8 mouse cellular contexts compared by ENCODE assay signal in genomic region chr6:90561234-90561781, GRCm38 (mm10). TPM values are rescaled to one million over a fixed set of nuclear protein-coding genes. Genes with fewer than 3 reads are reported as not detected.
A peak's percentile ranks its signal among the peaks of the same experiment; 100 is the strongest.
DNase-seq lines count a peak whose midpoint lies in the region; ATAC-seq and TF ChIP-seq lines count a peak whose summit lies in the region.
"Had no signal": no experiment of that assay in that cellular context is flagged by ENCODE, and none has a peak within 500 bp of the region (broad histone marks: within the 10 kb centered on the region; RNA-seq: fewer than 3 reads in every experiment).

No protein-coding gene starts in this region.

- H3K27ac ChIP-seq in ES-Bruce4 (ENCODE audit: insufficient read depth, low read length), result no peak overlapping the region
- H3K27ac ChIP-seq in midbrain, embryonic 12.5 days (replicated peaks), result peak overlapping the region; percentile 64
- H3K27ac ChIP-seq in limb, embryonic 10.5 days, result no peak overlapping the region

- peak; percentile 90 for TF ChIP-seq EP300 in ES-Bruce4 (IDR thresholded peaks at IDR 0.05; ENCODE audit: insufficient read depth, low read depth, low read length)

- H3K36me3 ChIP-seq in ES-Bruce4 (ENCODE audit: control insufficient read depth, insufficient read depth, low read length, poor library complexity, severe bottlenecking), result no peaks in the 10 kb centered on the region
- no peaks in the 10 kb centered on the region for H3K36me3 ChIP-seq in midbrain, embryonic 12.5 days
- H3K36me3 ChIP-seq in limb, embryonic 10.5 days, result no peaks in the 10 kb centered on the region

- H3K4me1 ChIP-seq in ES-Bruce4 (ENCODE audit: control insufficient read depth, insufficient read depth, low read length), result no peaks in the 10 kb centered on the region
- H3K4me1 ChIP-seq in midbrain, embryonic 12.5 days, result peaks cover 13% of the 10 kb centered on the region
- H3K4me1 ChIP-seq in limb, embryonic 10.5 days, result no peaks in the 10 kb centered on the region

- no peak overlapping the region for H3K4me2 ChIP-seq in midbrain, embryonic 12.5 days (replicated peaks)

- no peaks in the 10 kb centered on the region for H3K9me3 ChIP-seq in ES-Bruce4 (replicated peaks; ENCODE audit: control insufficient read depth, insufficient read depth, low read length, poor library complexity, severe bottlenecking)
- H3K9me3 ChIP-seq in midbrain, embryonic 12.5 days, result no peaks in the 10 kb centered on the region
- H3K9me3 ChIP-seq in limb, embryonic 10.5 days (replicated peaks), result no peaks in the 10 kb centered on the region

- DNase-seq in Patski (ENCODE audit: low read depth, low spot score), result peak; percentile 31
- DNase-seq in thymus, postnatal 25 days, result no peak
- no peak for DNase-seq in limb, embryonic 10.5 days (ENCODE audit: low spot score)
- DNase-seq: thymus, adult 18-20 months had no signal

- in situ Hi-C loops in Patski (cut with MboI; ENCODE audit: low pct_unique_long_range_greater_than_20kb), result no loop called here

- 56% methylated on average over 2 of the region's 2 CpGs for WGBS in midbrain, embryonic 12.5 days
- WGBS in limb, embryonic 10.5 days, result 62% methylated on average over 2 of the region's 2 CpGs

- TF ChIP-seq POLR2A in ES-Bruce4 (IDR thresholded peaks at IDR 0.05; ENCODE audit: insufficient read depth, low read length), result no peak

- H3K4me3 ChIP-seq in ES-Bruce4 (ENCODE audit: low read depth, low read length), result no peak overlapping the region
- no peak overlapping the region for H3K4me3 ChIP-seq in midbrain, embryonic 12.5 days
- H3K4me3 ChIP-seq in limb, embryonic 10.5 days, result no peak overlapping the region

- H3K27me3 ChIP-seq in ES-Bruce4 (ENCODE audit: control insufficient read depth, insufficient read depth, low read length, poor library complexity, severe bottlenecking), result no peaks in the 10 kb centered on the region
- H3K27me3 ChIP-seq in Patski, result no peaks in the 10 kb centered on the region
- no peaks in the 10 kb centered on the region; the same call in 1 of the 2 replicates for H3K27me3 ChIP-seq in midbrain, embryonic 12.5 days
- no peaks in the 10 kb centered on the region for H3K27me3 ChIP-seq in limb, embryonic 10.5 days (ENCODE audit: low read depth, poor library complexity, severe bottlenecking)

- peak; percentile 34 for TF ChIP-seq CTCF in ES-Bruce4 (IDR thresholded peaks at IDR 0.05; ENCODE audit: low read depth, low read length)
- TF ChIP-seq CTCF in Patski (IDR thresholded peaks at IDR 0.05), result no peak

- POLR2A ChIA-PET in Patski (lab: Charles Lee), result no interaction called here

- H3K9ac ChIP-seq in ES-Bruce4 (ENCODE audit: low read depth, poor library complexity, severe bottlenecking), result no peak overlapping the region
- no peak overlapping the region for H3K9ac ChIP-seq in midbrain, embryonic 12.5 days (replicated peaks)

- peak; percentile 63 for ATAC-seq in Patski
- peak; percentile 23 to 50; a peak in 1 of 4 replicates for ATAC-seq in hematopoietic stem cell, adult 5-6 weeks (replicated peaks in 1 of 2; ENCODE audit: insufficient read depth in 1 of 2, low FRiP score in 2 of 2, low TSS enrichment in 1 of 2, low read depth in 1 of 2, poor library complexity in 2 of 2, severe bottlenecking in 2 of 2)
- peak; percentile 74 for ATAC-seq in midbrain, embryonic 12.5 days (ENCODE audit: low FRiP score, low read depth)
- ATAC-seq in megakaryocyte, adult 5-6 weeks (ENCODE audit: poor library complexity, severe bottlenecking), result no peak

- CTCF ChIA-PET in Patski (lab: Charles Lee), result interaction anchor here (1.8 to 3.2 kb wide), 2 partner anchors 15 to 24 kb away, joined by 6 to 16 read pairs; no protein-coding TSS in a partner anchor

RNA-seq across cellular contexts. Expression of gene Slc41a3, which starts 43.2 kb away (rescaled TPM):
- polyA plus RNA-seq in ES-Bruce4 (2011; ENCODE audit: insufficient read depth, insufficient read length, low read depth, missing spikeins) (1.8 and 2.2 TPM in 2 replicates), Patski (2021) (9.1 TPM)
- total RNA-seq in hematopoietic stem cell, adult 5-6 weeks (2017), result 2.7 and 4.5 TPM in 2 replicates
- polyA plus RNA-seq in midbrain, embryonic 12.5 days (2016; fragmentation: Nextera tagmentation; extraction: Ambion mirVana), result 2.5 and 3.1 TPM in 2 replicates
- 1.6 and 2.4 TPM in 2 replicates for polyA plus RNA-seq in limb, embryonic 10.5 days (2016; fragmentation: Nextera tagmentation; extraction: Ambion mirVana)
- total RNA-seq in megakaryocyte, adult 5-6 weeks (2015), result 11.5 and 11.6 TPM in 2 replicates
- 5.8 and 7.1 TPM in 2 replicates for total RNA-seq in megakaryocyte, adult 5-6 weeks (2017)
